Mouse (Mus musculus) kidney, embryonic 15.5 days (tissue): ENCODE measurements at regions not wholly inside any gene's neighbourhood (a gene's known extent, or its start where the extent isn't known, plus 50 kb on each side); places are given as distances from the start of the nearest gene placed in this dataset.

Experiments
- ATAC-seq: fragments of 200-750 bp; cut with Nextera tagmentation; replicated peaks from 2 replicates; pipeline ENCODE4 v1.8.0; 2017; ENCODE audit warnings: moderate TSS enrichment; ENCODE audit not compliant: low FRiP score
- H3K27ac ChIP-seq: fragments of 300-500 bp; sonication (generic); 2 replicates; pipeline ENCODE4 v1.5.1; 2015; ENCODE audit warnings: mild to moderate bottlenecking, inconsistent platforms
- H3K27me3 ChIP-seq: fragments of 300-500 bp; sonication (generic); 2 replicates; pipeline ENCODE4 v1.6.1; 2015; ENCODE audit warnings: inconsistent platforms
- H3K36me3 ChIP-seq: fragments of 300-500 bp; sonication (generic); 2 replicates; pipeline ENCODE4 v1.6.1; 2015; ENCODE audit warnings: inconsistent platforms
- H3K4me1 ChIP-seq: fragments of 300-500 bp; sonication (generic); 2 replicates; pipeline ENCODE4 v1.6.1; 2015; ENCODE audit warnings: inconsistent platforms
- H3K4me2 ChIP-seq: fragments of 300-500 bp; sonication (generic); 2 replicates; pipeline ENCODE4 v1.6.1; 2015; ENCODE audit warnings: moderate library complexity, mild to moderate bottlenecking, inconsistent platforms
- H3K4me3 ChIP-seq: fragments of 300-500 bp; sonication (generic); replicated peaks from 2 replicates; pipeline ENCODE4 v1.5.1; 2015; ENCODE audit warnings: mild to moderate bottlenecking, inconsistent platforms
- H3K9ac ChIP-seq: fragments of 300-500 bp; sonication (generic); 2 replicates; pipeline ENCODE4 v1.6.1; 2015; ENCODE audit warnings: mild to moderate bottlenecking, inconsistent platforms
- H3K9me3 ChIP-seq: fragments of 300-500 bp; sonication (generic); replicated peaks from 2 replicates; pipeline ENCODE4 v1.6.1; 2016; ENCODE audit warnings: inconsistent platforms
- WGBS: fragments of 180-500 bp; shearing (Covaris S2); methylation state at CpG from one replicate; pipeline ENCODE4 v1.1.7; 2015; ENCODE audit warnings: mixed read lengths; 5-methylcytosine and 5-hydroxymethylcytosine counted together

DNA sequence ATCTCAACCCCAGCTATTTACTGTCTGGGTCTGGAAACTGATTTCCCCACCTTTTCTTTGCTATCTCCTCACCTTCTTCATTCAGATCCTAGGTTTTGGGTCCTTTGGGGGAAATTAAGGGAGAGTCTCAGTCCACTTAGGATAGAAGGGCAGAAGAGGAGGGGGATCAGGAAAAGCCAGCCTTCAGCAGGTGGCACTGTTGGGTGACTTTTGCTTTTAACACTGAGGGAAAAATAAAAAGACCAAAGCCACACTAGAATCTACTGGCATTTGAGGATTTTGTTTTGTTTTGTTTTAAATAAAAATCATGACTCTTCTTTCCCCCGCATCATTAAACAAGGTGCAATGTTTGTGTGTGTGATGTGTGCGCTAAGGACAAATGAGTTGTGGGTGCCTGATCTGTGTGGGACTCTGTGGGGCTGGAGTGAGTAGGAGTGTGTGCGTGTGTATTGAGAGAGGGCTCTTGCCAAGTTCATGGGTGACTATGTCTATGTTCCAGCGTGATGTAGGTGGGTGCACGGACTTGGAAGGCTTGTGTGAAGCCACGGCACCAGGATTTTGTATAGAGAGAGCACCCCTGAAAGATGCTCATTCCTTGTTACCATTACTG lies 159.4 kb downstream of the Rps24 start:
- ATAC-seq = no peak
- Histone ChIP-seq H3K9ac (no peak overlapping the region), H3K4me2 (no peak overlapping the region), H3K36me3 (no peaks in the 10 kb centered on the region), H3K4me3 (no peak overlapping the region), H3K27me3 (no peaks in the 10 kb centered on the region), H3K4me1 (0 out of 2 replicates have a peak, but pooled peaks cover 4% of the 10 kb centered on the region), H3K9me3 (no peaks in the 10 kb centered on the region), H3K27ac (no peak overlapping the region)
- 63% methylated on average over 6 of the region's 6 CpGs for WGBS

GRCm38 (mm10) chr14:24647722-24648121 lies 160.8 kb downstream of the Rps24 start:
- H3K4me2 ChIP-seq = no peak overlapping the region
- ATAC-seq = no peak
- WGBS = 87% methylated on average over 4 of the region's 4 CpGs

DNA sequence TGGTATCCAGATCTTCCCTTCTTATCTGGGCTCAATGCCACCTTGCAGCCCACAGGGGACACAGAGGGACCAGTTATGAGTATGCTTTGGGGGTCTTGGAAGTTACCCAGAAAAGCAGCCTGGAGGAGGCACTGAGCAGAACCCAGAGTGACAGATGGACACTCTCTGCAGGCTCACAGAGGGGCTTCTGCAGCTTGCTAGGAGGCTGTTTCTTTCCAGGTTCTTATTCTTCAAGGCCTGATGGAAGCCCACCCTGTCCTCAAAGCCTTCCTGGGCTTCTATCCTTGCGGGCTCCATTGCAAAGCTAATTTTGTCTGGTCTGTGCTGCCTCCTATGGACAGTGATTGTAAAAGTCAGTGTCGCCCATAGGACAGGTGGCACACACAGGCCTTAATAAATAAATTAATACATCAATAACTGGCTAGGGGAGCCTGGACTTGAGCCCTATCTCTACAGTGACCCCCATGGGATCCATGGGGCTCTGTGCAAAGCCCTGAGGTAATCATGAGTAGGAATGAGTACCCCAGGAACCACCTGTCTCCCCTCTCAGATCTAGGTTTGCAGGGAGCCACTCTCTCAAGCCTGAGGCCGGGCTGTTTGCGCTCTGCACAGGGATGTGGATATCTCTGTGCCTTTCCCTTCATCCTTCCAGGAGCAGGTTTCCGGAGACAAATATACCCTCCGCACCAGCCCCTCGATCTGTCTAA lies 163.4 kb downstream of the Rps24 start:
- no peaks in the 10 kb centered on the region for H3K27me3 ChIP-seq
- no peak overlapping the region for H3K27ac ChIP-seq
- H3K4me1 ChIP-seq = 0 out of 2 replicates have a peak, but pooled peaks cover 4% of the 10 kb centered on the region
- H3K4me2 ChIP-seq = no peak overlapping the region
- WGBS = 76% methylated on average over 7 of the region's 7 CpGs
- no peak overlapping the region for H3K4me3 ChIP-seq
- no peaks in the 10 kb centered on the region for H3K9me3 ChIP-seq
- ATAC-seq = no peak
- H3K36me3 ChIP-seq = no peaks in the 10 kb centered on the region
- H3K9ac ChIP-seq = no peak overlapping the region

More at GRCm38 (mm10) chr14:24647722-24648121, 160.8 kb downstream of the Rps24 start:
- Histone ChIP-seq H3K27ac (no peak overlapping the region), H3K4me1 (0 out of 2 replicates have a peak, but pooled peaks cover 4% of the 10 kb centered on the region), H3K9me3 (no peaks in the 10 kb centered on the region), H3K36me3 (no peaks in the 10 kb centered on the region), H3K4me3 (no peak overlapping the region), H3K9ac (no peak overlapping the region), H3K27me3 (no peaks in the 10 kb centered on the region)

DNA sequence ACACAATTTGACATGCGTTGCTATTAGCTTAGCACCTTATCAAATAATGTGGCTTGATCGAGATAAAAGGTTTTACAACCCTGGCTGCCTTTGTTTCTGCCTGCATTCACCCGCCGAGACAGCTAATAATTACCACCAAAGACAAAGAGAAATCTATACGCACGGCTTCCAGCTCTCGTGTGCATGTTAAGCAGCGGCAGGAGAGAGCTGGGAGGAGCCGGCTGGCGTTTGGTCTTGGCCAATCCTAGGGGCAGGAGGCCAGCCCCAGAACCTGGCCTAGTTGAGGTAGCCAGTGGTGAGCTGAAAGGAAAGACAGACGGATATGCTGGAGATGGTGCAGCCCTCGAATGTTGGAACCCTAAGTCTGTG lies 164.0 kb downstream of the Rps24 start:
- ATAC-seq = no peak
- no peaks in the 10 kb centered on the region for H3K36me3 ChIP-seq
- H3K27ac ChIP-seq = no peak overlapping the region
- H3K9me3 ChIP-seq = no peaks in the 10 kb centered on the region
- 35% methylated on average over 12 of the region's 12 CpGs for WGBS
- no peak overlapping the region for H3K4me3 ChIP-seq
- no peak overlapping the region for H3K4me2 ChIP-seq
- H3K9ac ChIP-seq = no peak overlapping the region
- H3K4me1 ChIP-seq = 0 out of 2 replicates have a peak, but pooled peaks cover 4% of the 10 kb centered on the region
- no peaks in the 10 kb centered on the region for H3K27me3 ChIP-seq

DNA sequence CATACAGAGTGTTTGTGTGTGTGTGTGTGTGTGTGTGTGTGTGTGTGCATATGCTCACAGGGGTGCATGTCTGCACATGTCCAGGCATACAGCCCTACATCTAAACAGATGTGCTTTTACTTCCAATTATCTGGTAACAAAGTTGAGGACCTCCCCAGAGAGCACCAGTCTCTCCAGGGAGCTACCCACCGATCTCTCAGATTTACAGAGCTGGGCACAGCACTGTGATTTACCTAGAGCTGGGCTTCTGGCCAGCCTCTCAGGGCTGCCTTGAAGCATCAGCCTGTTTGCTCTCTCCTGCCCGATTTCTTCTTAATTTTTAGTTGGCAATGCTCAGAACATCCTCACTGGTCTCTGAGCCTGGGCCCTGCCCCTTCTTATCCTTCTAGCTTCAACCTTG lies 165.7 kb downstream of the Rps24 start:
- ATAC-seq = no peak
- Histone ChIP-seq H3K4me1 (0 out of 2 replicates have a peak, but pooled peaks cover 4% of the 10 kb centered on the region), H3K9me3 (no peaks in the 10 kb centered on the region), H3K27ac (no peak overlapping the region), H3K36me3 (no peaks in the 10 kb centered on the region), H3K4me3 (no peak overlapping the region), H3K27me3 (no peaks in the 10 kb centered on the region), H3K9ac (no peak overlapping the region), H3K4me2 (no peak overlapping the region)
- 69% methylated on average over 2 of the region's 2 CpGs for WGBS

DNA sequence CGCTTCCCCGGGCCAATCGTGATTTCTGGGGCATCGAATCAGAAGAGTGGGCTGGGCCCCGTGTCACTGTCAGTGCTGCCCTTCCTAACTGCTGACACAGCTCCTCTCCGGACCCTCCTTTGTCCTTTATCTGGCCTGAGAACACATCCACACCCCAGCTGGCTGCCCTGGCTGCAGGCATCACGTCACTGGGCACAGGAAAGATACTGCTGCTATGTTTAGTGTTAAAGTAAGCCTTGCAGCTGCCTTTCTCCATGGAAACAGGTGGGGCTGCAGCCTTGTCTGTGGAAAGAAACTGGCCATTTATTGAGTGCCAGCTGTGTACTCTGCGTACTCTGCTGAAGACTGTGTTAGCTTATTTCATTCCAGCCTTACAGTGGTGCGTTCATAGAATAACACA lies 168.7 kb downstream of the Rps24 start:
- Histone ChIP-seq H3K27ac (no peak overlapping the region), H3K9me3 (no peaks in the 10 kb centered on the region), H3K9ac (no peak overlapping the region), H3K27me3 (no peaks in the 10 kb centered on the region), H3K36me3 (no peaks in the 10 kb centered on the region), H3K4me1 (0 out of 2 replicates have a peak, but pooled peaks cover 3% of the 10 kb centered on the region), H3K4me3 (no peak overlapping the region), H3K4me2 (no peak overlapping the region)
- ATAC-seq = no peak; the same call in 1 of the 2 replicates
- 42% methylated on average over 9 of the region's 9 CpGs for whole genome bisulfite sequencing

- no peaks in the 10 kb centered on the region for H3K9me3 ChIP-seq
- ATAC-seq = no peak
- H3K27ac ChIP-seq = no peak overlapping the region
- H3K4me1 ChIP-seq = no peaks in the 10 kb centered on the region
- no peaks in the 10 kb centered on the region for H3K27me3 ChIP-seq
- 65% methylated on average over 2 of the region's 2 CpGs for WGBS
- no peak overlapping the region for H3K4me3 ChIP-seq
- H3K36me3 ChIP-seq = no peaks in the 10 kb centered on the region
- H3K4me2 ChIP-seq = no peak overlapping the region
- no peak overlapping the region for H3K9ac ChIP-seq
Measured at GRCm38 (mm10) chr14:24661797-24662196, 174.9 kb downstream of the Rps24 start.

DNA sequence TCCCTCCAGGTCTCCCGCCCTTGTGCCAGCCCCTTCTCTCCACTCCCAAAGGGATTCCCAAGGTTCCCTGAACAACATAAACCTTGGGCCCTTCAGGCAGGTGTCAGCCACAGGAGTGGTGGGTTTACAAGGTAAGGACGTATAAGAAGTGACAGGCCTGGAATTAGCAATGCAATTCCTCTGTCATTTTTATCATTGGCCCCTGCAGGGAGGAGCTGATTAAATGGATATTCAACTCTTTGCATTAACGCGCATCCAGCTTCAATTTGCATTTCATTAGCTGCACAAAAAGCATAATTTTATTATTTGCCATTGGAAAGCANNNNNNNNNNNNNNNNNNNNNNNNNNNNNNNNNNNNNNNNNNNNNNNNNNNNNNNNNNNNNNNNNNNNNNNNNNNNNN lies 178.3 kb downstream of the Rps24 start:
- Histone ChIP-seq H3K4me3 (no peak overlapping the region), H3K4me1 (no peaks in the 10 kb centered on the region), H3K27me3 (no peaks in the 10 kb centered on the region), H3K36me3 (no peaks in the 10 kb centered on the region), H3K9ac (no peak overlapping the region), H3K9me3 (no peaks in the 10 kb centered on the region), H3K4me2 (no peak overlapping the region), H3K27ac (no peak overlapping the region)
- WGBS = 83% methylated on average over 4 of the region's 4 CpGs
- ATAC-seq = no peak
